Mouse (Mus musculus) cerebellum, adult 9-11 months (tissue): ENCODE data around the gene Cenpp.
"Not testable (repeated sequence)": the region's sequence is repeated elsewhere in the genome, so short reads cannot be mapped to it uniquely, and the experiment has no call there.

Source experiments
- DNase-seq: peaks from one replicate; pipeline ENCODE4 v3.0.0; 2022

The Cenpp gene

GRCm38 (mm10) chr13:49603603-49604002 lies 49.0 kb downstream of the Cenpp start:
- DNase-seq = no peak

- DNase-seq = not testable (repeated sequence)
Observed at GRCm38 (mm10) chr13:49602541-49602940, 50.0 kb downstream of the Cenpp start.

- DNase-seq = no peak
Observed at GRCm38 (mm10) chr13:49586062-49586461, 66.5 kb downstream of the Cenpp start.

GRCm38 (mm10) chr13:49584307-49585005 lies 68.1 kb downstream of the Cenpp start:
- DNase-seq = no peak

- no peak for DNase-seq
Observed at GRCm38 (mm10) chr13:49583859-49584258, 68.7 kb downstream of the Cenpp start.

- no peak for DNase-seq
Observed at GRCm38 (mm10) chr13:49581541-49582530, 70.7 kb downstream of the Cenpp start, which contains the start of gene Omd. TSS of gene Omd (plus strand) at chr13:49582462.

GRCm38 (mm10) chr13:49571418-49571817 lies 81.2 kb downstream of the Cenpp start:
- DNase-seq = no peak

- no peak for DNase-seq
Observed at GRCm38 (mm10) chr13:49570371-49570770, 82.2 kb downstream of the Cenpp start.

- DNase-seq = no peak
Observed at GRCm38 (mm10) chr13:49564347-49564746, 88.2 kb downstream of the Cenpp start.

GRCm38 (mm10) chr13:49560886-49561285 lies 91.7 kb downstream of the Cenpp start:
- no peak for DNase-seq

- DNase-seq = no peak
Observed at GRCm38 (mm10) chr13:49559185-49559584, 93.4 kb downstream of the Cenpp start.

- DNase-seq = no peak
Observed at GRCm38 (mm10) chr13:49556924-49557323, 95.7 kb downstream of the Cenpp start.

GRCm38 (mm10) chr13:49556203-49556602 lies 96.4 kb downstream of the Cenpp start:
- DNase-seq = peak; percentile 6

- no peak for DNase-seq
Observed at GRCm38 (mm10) chr13:49554519-49554918, 98.1 kb downstream of the Cenpp start.

- DNase-seq = no peak
Observed at GRCm38 (mm10) chr13:49549616-49550015, 103.0 kb downstream of the Cenpp start.

GRCm38 (mm10) chr13:49547563-49548150 lies 104.9 kb downstream of the Cenpp start:
- DNase-seq = no peak

GRCm38 (mm10) chr13:49546517-49546916 lies 106.1 kb downstream of the Cenpp start:
- no peak for DNase-seq

- no peak for DNase-seq
Observed at GRCm38 (mm10) chr13:49545646-49546045, 106.9 kb downstream of the Cenpp start.

- DNase-seq = no peak
Observed at GRCm38 (mm10) chr13:49544279-49544678, 108.3 kb downstream of the Cenpp start, which contains the start of gene Aspn. TSS of gene Aspn (plus strand) at chr13:49544443.

- DNase-seq = no peak
Observed at GRCm38 (mm10) chr13:49538693-49539092, 113.9 kb downstream of the Cenpp start.

GRCm38 (mm10) chr13:49536946-49537345 lies 115.6 kb downstream of the Cenpp start:
- no peak for DNase-seq

- no peak for DNase-seq
Observed at GRCm38 (mm10) chr13:49530636-49531035, 121.9 kb downstream of the Cenpp start.

GRCm38 (mm10) chr13:49526235-49526634 lies 126.3 kb downstream of the Cenpp start:
- DNase-seq = no peak
